Mouse (Mus musculus) left cerebral cortex, adult 6 months (tissue): ENCODE measurements around the gene Olfr1501. TPM values are rescaled to one million over a fixed set of nuclear protein-coding genes. Genes with fewer than 3 reads are reported as not detected.

Experiments
- long read RNA-seq, 2 experiments: library from polyadenylated mRNA; unstranded; transcript quantifications; one replicate each; pipeline ENCODE4 v2.0.0; 2019 to 2020
- polyA plus RNA-seq: library from polyadenylated mRNA; unstranded; fragments of <200 nt; fragmentation: Nextera tagmentation; gene quantifications from 2 replicates; pipeline ENCODE4 v1.2.3, GENCODE M21; 2021

Olfr1501 gene
- polyA plus RNA-seq = not detected in 2 replicates
- long read RNA-seq, experiment 1 = 0 reads
- long read RNA-seq, experiment 2 = 0 reads

DNA sequence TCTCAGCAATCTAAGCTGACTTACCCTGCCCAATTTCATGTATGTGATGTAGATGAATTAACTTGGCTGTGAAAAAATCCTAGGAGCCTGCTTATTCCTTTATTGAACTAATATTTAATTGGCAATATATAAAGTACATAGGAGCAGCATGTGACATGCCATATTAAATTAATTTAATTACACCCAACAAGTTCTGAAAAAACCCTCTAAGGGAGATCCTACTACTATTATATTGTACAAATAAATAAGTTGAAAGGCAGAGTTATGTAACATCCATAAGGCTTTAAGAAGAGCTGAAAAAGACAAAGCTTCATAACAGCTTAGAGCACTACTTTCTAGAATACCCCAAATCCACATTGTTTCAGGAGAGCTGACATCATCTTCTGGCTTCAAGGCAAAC, at the start of gene Olfr1501:
TSS of gene Olfr1501 (minus strand) at position 101 of the 400 bp plus-strand sequence.

DNA sequence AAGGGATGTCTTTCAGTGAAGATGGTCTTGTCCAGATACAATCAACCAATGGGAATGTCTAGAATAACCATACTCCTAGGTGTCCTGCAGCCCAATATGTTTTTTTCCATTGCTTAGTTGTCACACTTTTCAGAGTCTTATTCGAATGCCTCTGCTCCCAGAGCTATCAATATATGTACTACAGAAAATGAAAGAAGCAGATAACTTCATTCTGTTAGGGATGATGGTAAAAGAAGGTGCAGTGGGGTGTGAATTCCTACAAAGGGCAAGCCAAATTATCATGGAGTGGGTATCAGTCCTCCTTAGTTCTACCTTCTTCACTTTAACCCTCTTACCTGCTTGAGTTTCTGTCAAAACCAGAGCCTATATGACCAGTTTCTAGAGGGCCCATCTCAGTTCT, 47.3 kb upstream of the Olfr1501 start, which contains the start of gene Olfr1504:
TSS of gene Olfr1504 (minus strand) at position 101 of the 400 bp plus-strand sequence.

DNA sequence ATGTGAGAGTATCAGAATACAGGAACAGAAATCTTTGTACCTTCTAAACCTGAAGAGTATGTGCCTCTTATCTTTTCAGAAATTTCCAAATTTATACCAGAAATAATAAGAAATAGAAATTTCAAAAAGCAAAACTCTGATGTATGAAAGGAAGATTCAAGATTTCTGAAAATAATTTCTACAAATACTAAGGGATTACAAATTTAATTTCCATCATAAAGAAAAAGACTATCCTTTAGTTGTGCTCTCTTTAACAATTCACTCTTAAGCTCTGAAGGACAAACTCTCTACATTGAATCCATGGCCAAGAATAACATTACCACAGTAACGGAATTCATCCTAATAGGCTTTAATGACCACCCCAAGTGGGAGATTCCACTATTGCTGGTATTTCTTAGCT, 11.0 kb upstream of the Olfr1501 start, which contains the start of gene Olfr1502:
TSS of gene Olfr1502 (plus strand) at position 301 of the 400 bp plus-strand sequence.

DNA sequence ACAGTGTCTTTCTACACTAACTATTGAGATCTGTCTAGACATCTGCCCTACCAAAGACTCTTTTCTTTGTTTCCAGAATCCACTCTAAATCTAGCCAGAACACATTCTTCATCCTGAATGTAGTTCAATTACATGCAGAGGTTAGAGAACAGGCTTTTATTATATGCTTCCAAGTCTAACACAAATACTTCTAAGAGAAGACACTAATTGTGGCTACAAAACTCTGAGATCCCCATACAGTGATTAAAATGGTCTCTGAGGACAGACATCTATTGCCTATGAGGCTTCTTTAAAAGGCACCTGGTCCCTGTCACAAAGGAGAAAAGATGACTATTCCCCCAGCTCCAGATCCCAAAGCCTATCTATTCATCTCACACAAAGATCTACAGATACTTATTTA, 20.1 kb downstream of the Olfr1501 start, which contains the start of gene Olfr1500:
TSS of gene Olfr1500 (minus strand) at position 101 of the 400 bp plus-strand sequence.

DNA sequence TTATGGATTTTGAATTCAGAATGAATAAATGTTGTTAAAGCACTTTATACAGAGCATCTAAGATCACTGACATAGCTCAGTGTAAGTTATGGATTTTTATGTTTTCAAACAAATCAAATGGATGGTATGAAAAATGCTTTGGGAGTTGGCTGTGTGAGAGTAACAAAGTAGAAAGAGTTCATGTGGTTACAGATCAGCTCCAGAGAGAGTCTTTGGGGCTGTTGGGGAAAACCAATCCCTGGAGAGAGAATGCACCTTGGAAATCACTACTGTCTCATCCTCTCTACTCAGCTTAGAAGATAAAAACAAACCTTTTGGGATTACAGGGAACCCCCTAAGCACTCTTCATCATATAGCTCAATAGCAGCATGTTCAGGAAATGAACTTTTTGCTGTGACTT, 31.1 kb downstream of the Olfr1501 start, which contains the start of gene Olfr1499:
TSS of gene Olfr1499 (minus strand) at position 101 of the 400 bp plus-strand sequence.

DNA sequence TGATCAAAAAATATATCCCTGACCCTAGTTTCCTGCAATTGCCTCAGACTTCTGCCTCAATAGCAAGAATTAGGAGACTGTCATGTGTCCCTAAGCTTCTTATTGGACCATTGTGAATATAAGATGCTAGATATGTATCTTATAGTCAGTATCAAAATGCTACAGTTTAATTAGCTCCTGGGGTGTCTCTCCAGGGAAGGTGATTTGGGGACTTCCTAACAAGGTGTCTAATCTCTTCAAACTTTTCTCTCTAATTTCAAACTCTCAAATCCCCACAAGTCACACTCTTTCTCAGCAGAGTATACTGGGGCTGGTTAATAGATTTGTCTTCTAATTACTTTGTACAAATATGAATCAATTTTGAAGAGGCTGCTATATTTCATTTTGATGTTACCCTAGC, 52.4 kb downstream of the Olfr1501 start, which contains the start of gene Olfr1497:
TSS of gene Olfr1497 (minus strand) at position 101 of the 400 bp plus-strand sequence.

Other genes starting within 250 kb of the Olfr1501 start
- not detected in 2 replicates for gene Olfr1487, start 233.3 kb downstream of the Olfr1501 start, polyA plus RNA-seq
- 0.04 TPM in 1 of 2 replicates, not detected in the other for gene Olfr1489, start 219.1 kb downstream of the Olfr1501 start, polyA plus RNA-seq
- gene Olfr1490, start 199.6 kb downstream of the Olfr1501 start, polyA plus RNA-seq = not detected in 2 replicates
- gene Olfr1491, start 153.4 kb downstream of the Olfr1501 start, polyA plus RNA-seq = not detected in 2 replicates
- not detected in 2 replicates for gene Olfr1493-ps1, start 127.4 kb downstream of the Olfr1501 start, polyA plus RNA-seq
- gene Olfr1494, start 111.0 kb downstream of the Olfr1501 start, polyA plus RNA-seq = not detected in 2 replicates
- not detected in 2 replicates for gene Olfr1495, start 86.1 kb downstream of the Olfr1501 start, polyA plus RNA-seq
- gene Olfr1496, start 72.8 kb downstream of the Olfr1501 start, polyA plus RNA-seq = not detected in 2 replicates
- not detected in 2 replicates for gene Olfr1497, start 52.5 kb downstream of the Olfr1501 start, polyA plus RNA-seq
- gene Olfr1499, start 31.2 kb downstream of the Olfr1501 start, polyA plus RNA-seq = not detected in 2 replicates
- gene Olfr1500, start 20.2 kb downstream of the Olfr1501 start, polyA plus RNA-seq = not detected in 2 replicates
- gene Olfr1502, start 11.1 kb upstream of the Olfr1501 start, polyA plus RNA-seq = not detected in 2 replicates
- gene Olfr1504, start 47.2 kb upstream of the Olfr1501 start, polyA plus RNA-seq = not detected in 2 replicates
- not detected in 2 replicates for gene Olfr1505, start 62.8 kb upstream of the Olfr1501 start, polyA plus RNA-seq